Mouse (Mus musculus) ES-E14 (cell line): Measurements from ENCODE around the gene Lsm12. TPM values are rescaled to one million over a fixed set of nuclear protein-coding genes. Genes with fewer than 3 reads are reported as not detected.

Source experiments
- DNase-seq: peaks from one replicate; pipeline ENCODE4 v3.0.0-alpha.2; 2013; ENCODE audit warnings: low read depth, low spot score
- H3K27ac ChIP-seq: 2 replicates; pipeline ENCODE4 v1.5.1; 2012; ENCODE audit warnings: low read depth, mild to moderate bottlenecking, low read length, moderate library complexity, mixed read lengths; ENCODE audit not compliant: poor library complexity, insufficient read depth, severe bottlenecking
- H3K36me3 ChIP-seq: 2 replicates; pipeline ENCODE4 v1.6.1; 2012; ENCODE audit warnings: mild to moderate bottlenecking, low read length, moderate library complexity, mixed read lengths; ENCODE audit not compliant: control insufficient read depth, poor library complexity, insufficient read depth, severe bottlenecking
- H3K4me1 ChIP-seq, 2 experiments: fragments of 150-350 bp in 1 of 2; sonication (generic) in 1 of 2; 2 replicates each; pipeline ENCODE4 v1.6.1; 2012; ENCODE audit warnings: low read length in 2 of 2, mild to moderate bottlenecking in 1 of 2, mixed read lengths in 1 of 2; ENCODE audit not compliant: control insufficient read depth in 2 of 2, insufficient read depth in 2 of 2, poor library complexity in 1 of 2
- H3K4me3 ChIP-seq, 2 experiments: fragments of 150-350 bp in 1 of 2; sonication (generic) in 1 of 2; 2 replicates each; pipeline ENCODE4 v1.5.1; 2012; ENCODE audit warnings: low read length in 2 of 2, low read depth in 1 of 2, mild to moderate bottlenecking in 1 of 2, mixed read lengths in 1 of 2; ENCODE audit not compliant: insufficient read depth in 1 of 2, poor library complexity in 1 of 2, severe bottlenecking in 1 of 2
- H3K9ac ChIP-seq: 2 replicates; pipeline ENCODE4 v1.6.1; 2012; ENCODE audit warnings: low read depth, mild to moderate bottlenecking, low read length, mixed read lengths; ENCODE audit not compliant: poor library complexity, insufficient read depth, severe bottlenecking
- H3K9me3 ChIP-seq: fragments of 150-350 bp; sonication (generic); 2 replicates; pipeline ENCODE4 v1.6.1; 2012; ENCODE audit warnings: low read depth, mild to moderate bottlenecking, low read length; ENCODE audit not compliant: control insufficient read depth, insufficient read depth
- CHD2 ChIP-seq: IDR thresholded peaks from 2 replicates; pipeline ENCODE4 v1.6.1; 2014; ENCODE audit warnings: mild to moderate bottlenecking, low read depth, low read length, inconsistent platforms
- HCFC1 ChIP-seq: IDR thresholded peaks from 2 replicates; pipeline ENCODE4 v1.6.1; 2012; ENCODE audit warnings: low read length, inconsistent platforms, borderline replicate concordance; ENCODE audit not compliant: insufficient read depth
- MAFK ChIP-seq: IDR thresholded peaks from 2 replicates; pipeline ENCODE4 v1.6.1; 2014; ENCODE audit warnings: mild to moderate bottlenecking, low read depth, low read length, inconsistent platforms; ENCODE audit not compliant: insufficient read depth
- ZC3H11A ChIP-seq: IDR thresholded peaks from 2 replicates; pipeline ENCODE4 v1.6.1; 2012; ENCODE audit warnings: low read depth, mild to moderate bottlenecking, inconsistent platforms, low read length, borderline replicate concordance
- ZNF384 ChIP-seq: IDR thresholded peaks from 2 replicates; pipeline ENCODE4 v1.6.1; 2012; ENCODE audit warnings: low read depth, low read length, inconsistent platforms
- in situ Hi-C, 2 experiments: fragments of 600-800 bp; cut with MboI; formaldehyde crosslinking; loops; one replicate each; pipeline ENCODE4 v1.15.1; 2025; ENCODE audit warnings: low sequenced_read_pairs in 2 of 2, inconsistent platforms in 1 of 2; ENCODE audit not compliant: unreplicated experiment in 2 of 2
- total RNA-seq: library from RNA; depleted of rRNA; stranded (reverse); fragments of 300-350 nt; gene quantifications from 2 replicates; pipeline ENCODE4 v1.2.3, GENCODE M21; 2012

Lsm12 gene
- total RNA-seq, 1 experiment: 49.1 TPM

DNA sequence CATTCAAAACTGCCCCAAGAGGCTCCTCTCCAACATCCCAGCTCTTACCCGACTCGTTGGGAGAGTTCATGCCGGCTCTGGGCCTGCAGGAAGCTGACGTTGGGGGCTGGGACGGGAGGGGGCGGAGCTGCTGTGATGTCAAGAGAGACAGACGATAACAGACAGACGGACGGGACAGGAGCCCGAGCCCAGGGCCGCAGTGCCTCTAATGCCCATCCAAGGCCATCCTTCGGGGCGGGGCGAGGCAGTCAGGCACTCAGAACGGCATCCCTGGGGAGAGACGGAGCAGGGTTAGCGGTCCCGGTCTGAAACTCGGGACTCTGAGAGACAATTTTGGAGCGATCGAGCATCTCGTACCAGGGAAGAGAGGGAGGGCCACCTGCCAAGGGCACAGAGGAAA, 39.6 kb upstream of the Lsm12 start:
- DNase-seq: no peak
- peaks cover 4% of the 10 kb centered on the region; the same call in 1 of the 2 replicates for H3K36me3 ChIP-seq
- H3K9me3 ChIP-seq: no peaks in the 10 kb centered on the region
- no peak for TF ChIP-seq HCFC1
- no peak for TF ChIP-seq ZNF384
- no peak for TF ChIP-seq ZC3H11A
- TF ChIP-seq CHD2: no peak
- no peak for TF ChIP-seq MAFK
- H3K27ac ChIP-seq: no peak overlapping the region
- H3K4me3 ChIP-seq: 0 out of 4 replicates have a peak overlapping the region, but pooled peaks of 1 of the 2 experiments have one; percentile 2
- H3K9ac ChIP-seq: no peak overlapping the region
- H3K4me1 ChIP-seq: peaks cover 11 to 57% of the 10 kb centered on the region in 2 experiments; a peak in 3 of 4 replicates
- in situ Hi-C loops: no loop called here

DNA sequence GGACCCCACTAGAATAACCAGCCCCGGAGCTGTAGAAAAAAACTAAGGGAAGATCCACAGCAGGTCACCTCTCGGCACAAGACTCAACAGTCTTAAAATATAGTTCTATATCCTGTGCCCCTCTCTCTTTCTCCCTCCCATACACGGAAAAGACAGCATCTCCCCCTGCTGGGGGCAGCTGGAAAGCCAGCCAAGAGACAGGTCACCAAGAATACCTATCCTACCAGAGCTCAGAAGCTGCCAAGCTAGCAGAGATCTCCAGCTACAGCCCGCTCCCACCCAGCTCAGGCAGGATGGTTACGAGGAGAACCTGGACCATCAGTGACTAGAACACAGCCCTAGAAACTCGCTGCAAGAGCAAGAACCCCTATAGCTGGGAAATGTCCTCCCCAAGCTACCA, 38.1 kb upstream of the Lsm12 start:
- in situ Hi-C loops: no loop called here
- Histone ChIP-seq H3K4me3 (no peak overlapping the region), H3K9ac (no peak overlapping the region), H3K36me3 (peaks cover 5% of the 10 kb centered on the region; the same call in 1 of the 2 replicates), H3K9me3 (no peaks in the 10 kb centered on the region), H3K4me1 (peaks cover 7 to 56% of the 10 kb centered on the region in 2 experiments; a peak in 3 of 4 replicates), H3K27ac (no peak overlapping the region)
- TF ChIP-seq ZC3H11A (no peak), MAFK (no peak), HCFC1 (no peak), CHD2 (no peak), ZNF384 (no peak)
- peak; percentile 52 for DNase-seq

DNA sequence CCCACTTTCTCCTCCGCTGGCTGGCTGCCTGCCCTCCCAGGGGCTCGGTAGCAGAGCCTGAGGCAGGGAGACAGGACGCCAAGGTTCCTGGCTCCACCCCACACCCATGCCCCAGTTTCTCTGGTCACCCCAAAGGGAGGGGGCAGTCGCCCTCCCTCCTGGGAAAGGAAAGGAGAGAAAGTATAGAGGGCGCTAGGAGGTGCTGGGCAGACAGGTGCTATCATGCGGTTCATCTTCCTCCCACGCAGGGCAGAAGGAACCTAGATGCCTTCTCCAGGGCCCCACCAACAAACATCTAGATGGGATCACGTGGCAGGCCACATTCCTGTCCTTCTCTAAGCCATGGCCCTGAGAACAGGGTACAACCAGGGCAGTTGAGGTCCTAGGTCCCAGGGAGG, 36.9 kb upstream of the Lsm12 start:
- in situ Hi-C loops: no loop called here
- Histone ChIP-seq H3K9me3 (no peaks in the 10 kb centered on the region), H3K4me1 (peaks cover 7 to 48% of the 10 kb centered on the region in 2 experiments; a peak in 2 of 4 replicates), H3K27ac (no peak overlapping the region), H3K4me3 (no peak overlapping the region), H3K36me3 (peaks cover 11% of the 10 kb centered on the region; the same call in 1 of the 2 replicates), H3K9ac (no peak overlapping the region)
- DNase-seq: no peak
- TF ChIP-seq ZC3H11A (no peak), CHD2 (no peak), HCFC1 (no peak), ZNF384 (no peak), MAFK (no peak)

DNA sequence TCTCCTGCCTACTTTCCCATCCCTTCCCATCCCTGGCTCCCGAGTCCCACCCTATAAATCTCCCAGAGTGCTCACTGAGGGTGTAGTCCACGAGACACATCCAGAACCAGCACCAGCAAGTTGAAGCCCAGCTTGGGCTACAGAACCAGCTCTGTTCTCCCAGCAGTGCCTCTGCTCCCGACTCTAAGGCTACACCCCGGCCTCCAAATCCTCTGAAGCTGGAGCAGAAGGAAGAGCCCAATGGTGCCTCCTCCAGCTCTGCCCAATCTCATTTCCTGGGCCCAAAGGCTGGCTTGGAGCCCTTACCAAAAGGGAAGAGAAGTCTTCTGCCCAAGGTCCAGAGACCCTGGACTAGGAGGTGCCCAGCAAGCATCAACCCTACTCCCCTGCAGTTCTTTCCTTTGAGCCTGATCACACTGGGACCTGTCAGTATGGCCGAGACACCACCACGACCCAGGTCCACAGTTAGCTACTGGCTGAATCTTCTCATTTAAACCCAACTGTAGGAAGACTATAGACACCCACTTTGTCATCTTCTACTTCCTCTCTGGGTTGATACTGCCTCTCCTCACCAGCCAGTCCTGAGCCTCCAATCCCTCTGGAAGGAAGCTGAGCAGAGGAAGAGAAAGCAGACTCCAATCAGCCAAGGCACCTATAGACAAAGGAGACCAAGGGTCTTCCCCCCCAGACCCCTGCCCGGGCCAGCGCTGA, 36.3 kb upstream of the Lsm12 start:
- H3K27ac ChIP-seq: no peak overlapping the region
- no peaks in the 10 kb centered on the region for H3K9me3 ChIP-seq
- H3K9ac ChIP-seq: no peak overlapping the region
- in situ Hi-C loops: no loop called here
- TF ChIP-seq ZNF384 (no peak), HCFC1 (no peak)
- H3K4me3 ChIP-seq: no peak overlapping the region
- peaks cover 7 to 45% of the 10 kb centered on the region in 2 experiments; a peak in 2 of 4 replicates for H3K4me1 ChIP-seq
- no peak for DNase-seq
- H3K36me3 ChIP-seq: peaks cover 11% of the 10 kb centered on the region; the same call in 1 of the 2 replicates
